Mouse (Mus musculus): Measurements from ENCODE around the gene Actrt1. TPM values are rescaled to one million over a fixed set of nuclear protein-coding genes. Genes with fewer than 3 reads are reported as not detected.

The Actrt1 gene
- not detected for polyA plus RNA-seq (2014; fragmentation: Illumina TruSeq; extraction: RNeasy Lipid Tissue Mini Kit (QIAGEN cat#74804); ENCODE audit: low read depth, low replicate concordance)

GRCm38 (mm10) chrX:46328707-46329106 is at the start of gene Actrt1:
Actrt1 (plus strand) TSS chrX:46329007.

